Mouse (Mus musculus) MEL (cell line): Measurements from ENCODE around the gene Ptges3l. TPM values are rescaled to one million over a fixed set of nuclear protein-coding genes. Genes with fewer than 3 reads are reported as not detected.

Experiments
- DNase-seq: peaks from one replicate; pipeline ENCODE4 v3.0.0; 2011; ENCODE audit warnings: low read depth, low spot score
- H3K27ac ChIP-seq: 2 replicates; pipeline ENCODE4 v1.5.1; 2012; ENCODE audit warnings: low read depth, mild to moderate bottlenecking, control low read depth, low read length, moderate library complexity; ENCODE audit not compliant: control insufficient read depth
- H3K27me3 ChIP-seq, 2 experiments: fragments of 150-350 bp in 1 of 2; sonication (generic) in 1 of 2; 2 replicates each; pipeline ENCODE4 v1.6.1; 2012; ENCODE audit warnings: low read length in 2 of 2, mild to moderate bottlenecking in 2 of 2, improper control_type of control experiment in 1 of 2, moderate library complexity in 1 of 2; ENCODE audit not compliant: insufficient read depth in 2 of 2, control insufficient read depth in 1 of 2
- H3K36me3 ChIP-seq, 2 experiments: 2 replicates each; pipeline ENCODE4 v1.6.1; 2012 to 2014; ENCODE audit warnings: low read length in 2 of 2, improper control_type of control experiment in 1 of 2, inconsistent platforms in 1 of 2, mild to moderate bottlenecking in 1 of 2; ENCODE audit not compliant: insufficient read depth in 2 of 2, control insufficient read depth in 1 of 2
- H3K4me1 ChIP-seq, 2 experiments: fragments of 150-350 bp in 1 of 2; sonication (generic) in 1 of 2; 2 replicates each; pipeline ENCODE4 v1.6.1; 2012; ENCODE audit warnings: low read length in 2 of 2, improper control_type of control experiment in 1 of 2, mild to moderate bottlenecking in 1 of 2; ENCODE audit not compliant: insufficient read depth in 2 of 2, control insufficient read depth in 1 of 2
- H3K4me3 ChIP-seq, 2 experiments: fragments of 150-350 bp in 1 of 2; sonication (generic) in 1 of 2; 2 replicates each; pipeline ENCODE4 v1.5.1; 2012; ENCODE audit warnings: low read depth in 2 of 2, low read length in 2 of 2, mild to moderate bottlenecking in 2 of 2, moderate library complexity in 2 of 2, control low read depth in 1 of 2, improper control_type of control experiment in 1 of 2; ENCODE audit not compliant: control insufficient read depth in 1 of 2, insufficient read depth in 1 of 2
- H3K79me2 ChIP-seq: 2 replicates; pipeline ENCODE4 v1.6.1; 2012; ENCODE audit warnings: mild to moderate bottlenecking, low read length, moderate library complexity; ENCODE audit not compliant: control insufficient read depth, poor library complexity, insufficient read depth
- H3K9ac ChIP-seq: 2 replicates; pipeline ENCODE4 v1.6.1; 2012; ENCODE audit warnings: low read depth, mild to moderate bottlenecking, control low read depth, low read length, moderate library complexity; ENCODE audit not compliant: control insufficient read depth, poor library complexity, severe bottlenecking
- H3K9me3 ChIP-seq: fragments of 150-350 bp; sonication (generic); replicated peaks from 2 replicates; pipeline ENCODE4 v1.6.1; 2012; ENCODE audit warnings: mild to moderate bottlenecking, low read length, improper control_type of control experiment, moderate library complexity; ENCODE audit not compliant: insufficient read depth
- CTCF ChIP-seq, 3 experiments: IDR thresholded peaks in 2 of 3; conservative IDR thresholded peaks in 1 of 3; 2 replicates each; pipeline ENCODE4 v1.5.1; 2011 to 2012; ENCODE audit warnings: low read length in 3 of 3, low read depth in 2 of 3, mild to moderate bottlenecking in 2 of 3, improper control_type of control experiment in 1 of 3, inconsistent platforms in 1 of 3, mixed read lengths in 1 of 3, moderate library complexity in 1 of 3; ENCODE audit not compliant: control insufficient read depth in 1 of 3, insufficient read depth in 1 of 3, poor library complexity in 1 of 3, severe bottlenecking in 1 of 3
- EP300 ChIP-seq, 2 experiments: IDR thresholded peaks; 2 replicates each; pipeline ENCODE4 v1.6.1; 2011; ENCODE audit warnings: improper control_type of control experiment in 2 of 2, low read length in 2 of 2, low read depth in 1 of 2, mild to moderate bottlenecking in 1 of 2
- ETS1 ChIP-seq: IDR thresholded peaks from 2 replicates; pipeline ENCODE4 v1.6.1; 2012; ENCODE audit warnings: low read depth, mild to moderate bottlenecking, inconsistent platforms, low read length, improper control_type of control experiment, moderate library complexity
- GATA1 ChIP-seq: IDR thresholded peaks from 2 replicates; pipeline ENCODE4 v1.6.1; 2011; ENCODE audit warnings: low read depth, low read length, improper control_type of control experiment
- HCFC1 ChIP-seq: IDR thresholded peaks from 2 replicates; pipeline ENCODE4 v1.6.1; 2012; ENCODE audit warnings: low read depth, mild to moderate bottlenecking, inconsistent platforms, low read length, improper control_type of control experiment, moderate library complexity
- JUND ChIP-seq: IDR thresholded peaks from 2 replicates; pipeline ENCODE4 v1.6.1; 2011; ENCODE audit warnings: low read depth, mild to moderate bottlenecking, improper control_type of control experiment, low read length
- KAT2A ChIP-seq: conservative IDR thresholded peaks from 2 replicates; pipeline ENCODE4 v1.6.1; 2012; ENCODE audit warnings: low read depth, low read length, improper control_type of control experiment, inconsistent platforms
- MAX ChIP-seq: IDR thresholded peaks from 2 replicates; pipeline ENCODE4 v1.6.1; 2011; ENCODE audit warnings: low read length, improper control_type of control experiment
- MXI1 ChIP-seq: IDR thresholded peaks from 2 replicates; pipeline ENCODE4 v1.6.1; 2011; ENCODE audit warnings: mild to moderate bottlenecking, low read depth, low read length, improper control_type of control experiment
- MYB ChIP-seq: IDR thresholded peaks from 2 replicates; pipeline ENCODE4 v1.6.1; 2011; ENCODE audit warnings: mild to moderate bottlenecking, low read depth, low read length, improper control_type of control experiment
- MYC ChIP-seq: IDR thresholded peaks from 2 replicates; pipeline ENCODE4 v1.6.1; 2011; ENCODE audit warnings: low read depth, mild to moderate bottlenecking, low read length, improper control_type of control experiment, moderate library complexity
- NRF1 ChIP-seq: IDR thresholded peaks from 2 replicates; pipeline ENCODE4 v1.6.1; 2014; ENCODE audit warnings: low read depth, mild to moderate bottlenecking, inconsistent platforms, low read length, improper control_type of control experiment, moderate library complexity; ENCODE audit not compliant: poor library complexity, insufficient read depth, severe bottlenecking
- POLR2A ChIP-seq, 2 experiments: IDR thresholded peaks; 2 replicates each; pipeline ENCODE4 v1.6.1; 2011 to 2012; ENCODE audit warnings: low read length in 2 of 2, mild to moderate bottlenecking in 2 of 2, control low read depth in 1 of 2, improper control_type of control experiment in 1 of 2, low read depth in 1 of 2, moderate library complexity in 1 of 2; ENCODE audit not compliant: control insufficient read depth in 1 of 2, insufficient read depth in 1 of 2, poor library complexity in 1 of 2
- POLR2AphosphoS2 ChIP-seq: IDR thresholded peaks from 2 replicates; pipeline ENCODE4 v1.6.1; 2011; ENCODE audit warnings: low read length, improper control_type of control experiment
- RAD21 ChIP-seq: IDR thresholded peaks from 2 replicates; pipeline ENCODE4 v1.6.1; 2011; ENCODE audit warnings: mild to moderate bottlenecking, low read depth, low read length, improper control_type of control experiment
- SIN3A ChIP-seq: IDR thresholded peaks from 2 replicates; pipeline ENCODE4 v1.6.1; 2012; ENCODE audit warnings: low read length, improper control_type of control experiment, inconsistent platforms
- SMC3 ChIP-seq: IDR thresholded peaks from 2 replicates; pipeline ENCODE4 v1.6.1; 2011; ENCODE audit warnings: low read depth, low read length, improper control_type of control experiment
- TAL1 ChIP-seq: IDR thresholded peaks from 2 replicates; pipeline ENCODE4 v1.6.1; 2012; ENCODE audit warnings: mild to moderate bottlenecking, inconsistent platforms, low read length, moderate library complexity, mixed read lengths
- TBP ChIP-seq: IDR thresholded peaks from 2 replicates; pipeline ENCODE4 v1.8.0; 2011; ENCODE audit warnings: low read depth, low read length, improper control_type of control experiment
- TCF12 ChIP-seq: IDR thresholded peaks from 2 replicates; pipeline ENCODE4 v1.6.1; 2014; ENCODE audit warnings: low read depth, mild to moderate bottlenecking, inconsistent platforms, low read length, improper control_type of control experiment, moderate library complexity
- USF2 ChIP-seq, 2 experiments: IDR thresholded peaks; 2 replicates each; pipeline ENCODE4 v1.6.1; 2011 to 2012; ENCODE audit warnings: improper control_type of control experiment in 2 of 2, low read length in 2 of 2, borderline replicate concordance in 1 of 2, inconsistent platforms in 1 of 2, low read depth in 1 of 2, mild to moderate bottlenecking in 1 of 2; ENCODE audit not compliant: insufficient read depth in 1 of 2
- ZMIZ1 ChIP-seq: IDR thresholded peaks from 2 replicates; pipeline ENCODE4 v1.6.1; 2012; ENCODE audit warnings: low read depth, mild to moderate bottlenecking, inconsistent platforms, low read length, improper control_type of control experiment, moderate library complexity
- ZNF384 ChIP-seq: IDR thresholded peaks from 2 replicates; pipeline ENCODE4 v1.6.1; 2012; ENCODE audit warnings: low read depth, mild to moderate bottlenecking, inconsistent platforms, low read length, improper control_type of control experiment
- polyA plus RNA-seq, 2 experiments: library from polyadenylated mRNA; stranded (reverse) in 1 of 2; unstranded in 1 of 2; fragments of >175 nt in 1 of 2; fragments of >200 nt in 1 of 2; gene quantifications; 2 replicates each; pipeline versions ENCODE4 v1.2.1 to v1.2.4; 2012; ENCODE audit warnings: low replicate concordance in 2 of 2, low read depth in 1 of 2; ENCODE audit not compliant: insufficient read length in 2 of 2, insufficient read depth in 1 of 2, missing spikeins in 1 of 2
- total RNA-seq: library from RNA; depleted of rRNA; stranded (reverse); fragments of 300-350 nt; gene quantifications from 2 replicates; pipeline ENCODE4 v1.2.3, GENCODE M21; 2012

Ptges3l gene
- total and polyA plus RNA-seq, 3 experiments = 1.4 to 2.3 TPM; not detected in 1

DNA sequence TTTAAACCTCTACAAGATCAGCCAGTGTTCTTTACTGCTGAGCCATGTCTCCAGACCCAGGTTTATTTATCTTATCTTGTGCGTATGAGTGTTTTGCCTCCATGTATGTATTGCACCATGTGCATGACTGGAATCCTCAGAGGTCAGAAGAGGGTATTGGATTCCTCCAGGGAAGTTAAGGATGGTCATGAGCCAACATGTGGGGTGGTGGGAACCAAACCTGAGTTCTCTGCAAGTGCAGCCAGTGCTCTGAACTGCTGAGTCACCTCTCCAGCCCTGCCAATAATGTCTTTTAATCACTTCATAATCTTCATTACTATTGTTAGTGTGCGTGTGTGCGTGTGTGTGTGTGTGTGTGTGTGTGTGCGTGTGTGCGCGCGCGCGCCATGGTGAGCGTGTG, 26.4 kb upstream of the Ptges3l start:
- Histone ChIP-seq H3K27ac (peak overlapping the region; percentile 18; the same call in 1 of the 2 replicates), H3K4me3 (peak overlapping the region in 1 of 2 experiments; percentile 1; a peak in 2 of 4 replicates)
- TF ChIP-seq EP300 (IDR thresholded peaks at IDR 0.05; ENCODE audit: low read depth in 1 of 2, low read length in 2 of 2) = no peak
- TF ChIP-seq SIN3A = 0 out of 2 replicates have a peak, but pooled peaks have one; percentile 25
- peak; percentile 38 for TF ChIP-seq GATA1
- no peak for TF ChIP-seq TCF12
- TF ChIP-seq POLR2A (IDR thresholded peaks at IDR 0.05; ENCODE audit: control insufficient read depth in 1 of 2, insufficient read depth in 1 of 2, low read depth in 1 of 2, low read length in 2 of 2, poor library complexity in 1 of 2) = no peak
- TF ChIP-seq MYB = no peak
- TF ChIP-seq NRF1 = peak; percentile 38; the same call in 1 of the 2 replicates
- TF ChIP-seq HCFC1 = 0 out of 2 replicates have a peak, but pooled peaks have one; percentile 14
- TF ChIP-seq POLR2AphosphoS2 = no peak
- no peak for TF ChIP-seq ZMIZ1
- 0 out of 2 replicates have a peak, but pooled peaks have one; percentile 39 for TF ChIP-seq ETS1
- TF ChIP-seq MAX = 0 out of 2 replicates have a peak, but pooled peaks have one; percentile 15
- TF ChIP-seq, all 39 proteins: peak for 6
- peaks cover 1% of the 10 kb centered on the region for H3K79me2 ChIP-seq
- H3K36me3 ChIP-seq = peaks cover 0 to 24% of the 10 kb centered on the region in 2 experiments; a peak in 2 of 4 replicates
- peak overlapping the region; percentile 0; the same call in 1 of the 2 replicates for H3K9ac ChIP-seq
- peaks cover 17 to 29% of the 10 kb centered on the region in 2 experiments for H3K4me1 ChIP-seq
- no peaks in the 10 kb centered on the region for H3K9me3 ChIP-seq
- peak; percentile 72 for DNase-seq
- H3K27me3 ChIP-seq = no peaks in the 10 kb centered on the region

DNA sequence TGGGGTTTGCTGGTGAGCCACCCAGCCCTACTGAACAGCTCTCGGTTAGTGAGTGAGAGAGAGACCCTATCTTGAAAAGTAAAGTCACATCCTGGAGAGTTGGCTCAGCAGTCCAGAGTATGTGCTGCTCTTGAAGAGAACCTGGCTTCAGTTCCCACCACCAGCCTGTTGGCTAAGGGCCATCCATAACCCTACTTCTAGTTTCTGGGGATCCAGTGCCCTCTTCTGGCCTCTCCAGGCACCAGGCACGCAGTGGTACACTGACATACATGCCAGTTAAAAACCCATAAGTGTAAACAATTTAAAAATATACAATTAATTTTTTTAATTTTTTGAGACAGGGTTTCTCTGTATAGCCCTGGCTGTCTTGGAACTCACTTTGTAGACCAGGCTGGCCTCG, 25.3 kb upstream of the Ptges3l start:
- H3K27ac ChIP-seq = no peak overlapping the region
- H3K36me3 ChIP-seq = peaks cover 0 to 25% of the 10 kb centered on the region in 2 experiments; a peak in 2 of 4 replicates
- H3K27me3 ChIP-seq = no peaks in the 10 kb centered on the region
- TF ChIP-seq SMC3 (peak; percentile 49), TBP (peak; percentile 56; the same call in 1 of the 2 replicates), USF2 (IDR thresholded peaks at IDR 0.05; ENCODE audit: borderline replicate concordance in 1 of 2, insufficient read depth in 1 of 2, low read depth in 1 of 2, low read length in 2 of 2) (no peak), MAX (0 out of 2 replicates have a peak, but pooled peaks have one; percentile 12), RAD21 (peak; percentile 65), CTCF (IDR thresholded peaks at IDR 0.05 in 2 of 3, conservative IDR thresholded peaks at IDR 0.05 in 1 of 3; ENCODE audit: control insufficient read depth in 1 of 3, insufficient read depth in 1 of 3, low read depth in 2 of 3, low read length in 3 of 3, poor library complexity in 1 of 3, severe bottlenecking in 1 of 3) (peak; percentile 41 to 74 (median 74)), KAT2A (no peak), TAL1 (no peak), ETS1 (no peak), SIN3A (peak; percentile 51; the same call in 1 of the 2 replicates), ZNF384 (no peak), MYC (no peak), JUND (no peak), NRF1 (no peak), MXI1 (peak; percentile 38; the same call in 1 of the 2 replicates)
- H3K9me3 ChIP-seq = no peaks in the 10 kb centered on the region
- peaks cover 1% of the 10 kb centered on the region for H3K79me2 ChIP-seq
- H3K4me1 ChIP-seq = peaks cover 17 to 29% of the 10 kb centered on the region in 2 experiments
- DNase-seq = peak; percentile 87
- no peak overlapping the region for H3K4me3 ChIP-seq
- peak overlapping the region; percentile 11; the same call in 1 of the 2 replicates for H3K9ac ChIP-seq
